Mouse (Mus musculus) mature B cell (primary cell): ENCODE measurements around the gene Ppp1r11.

Experiments used
- in situ Hi-C: fragments of 300-500 bp; cut with MboI; formaldehyde crosslinking; loops from 2 replicates; pipeline ENCODE4 v1.14.3; 2019

Ppp1r11 gene

DNA sequence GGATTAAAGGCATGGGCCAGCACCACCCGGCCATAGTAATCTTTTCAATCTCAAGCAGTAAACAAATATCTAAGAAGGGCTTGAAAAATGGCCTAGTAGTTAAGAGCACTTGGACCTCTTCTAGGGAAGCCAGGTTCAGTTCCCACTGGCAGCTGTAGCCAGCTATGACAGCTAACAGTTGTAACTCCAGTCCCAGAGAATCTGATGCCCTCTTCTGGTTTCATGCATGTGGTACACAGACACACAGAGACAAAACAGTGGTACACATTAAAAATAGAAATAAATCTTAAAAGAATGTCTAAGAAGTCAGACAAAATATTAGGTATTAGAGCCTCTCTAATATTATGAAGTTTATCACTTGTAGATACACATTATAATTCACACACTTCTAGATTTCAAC, 9.6 kb upstream of the Ppp1r11 start:
- in situ Hi-C loops = no loop called here

DNA sequence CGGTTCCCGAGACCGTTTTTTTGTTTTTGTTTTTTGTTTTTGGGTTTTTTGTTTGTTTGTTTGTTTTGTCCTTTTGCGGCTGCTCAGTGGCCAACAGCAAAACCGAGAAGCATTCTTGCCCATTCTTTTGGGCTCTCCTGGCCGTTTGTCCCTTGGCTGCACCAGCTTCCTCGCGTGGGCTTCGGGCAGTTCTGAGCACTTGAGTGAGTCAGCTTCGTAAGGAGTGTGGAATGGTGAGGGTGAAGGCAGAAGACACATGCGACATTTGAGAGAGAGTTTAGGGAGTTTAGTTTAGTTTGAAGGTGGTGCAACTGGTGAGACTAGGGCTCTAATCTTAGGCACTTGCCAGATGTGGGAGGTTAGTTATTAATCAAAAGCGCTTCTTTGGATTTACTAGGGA, 7.3 kb upstream of the Ppp1r11 start:
- in situ Hi-C loops = no loop called here

DNA sequence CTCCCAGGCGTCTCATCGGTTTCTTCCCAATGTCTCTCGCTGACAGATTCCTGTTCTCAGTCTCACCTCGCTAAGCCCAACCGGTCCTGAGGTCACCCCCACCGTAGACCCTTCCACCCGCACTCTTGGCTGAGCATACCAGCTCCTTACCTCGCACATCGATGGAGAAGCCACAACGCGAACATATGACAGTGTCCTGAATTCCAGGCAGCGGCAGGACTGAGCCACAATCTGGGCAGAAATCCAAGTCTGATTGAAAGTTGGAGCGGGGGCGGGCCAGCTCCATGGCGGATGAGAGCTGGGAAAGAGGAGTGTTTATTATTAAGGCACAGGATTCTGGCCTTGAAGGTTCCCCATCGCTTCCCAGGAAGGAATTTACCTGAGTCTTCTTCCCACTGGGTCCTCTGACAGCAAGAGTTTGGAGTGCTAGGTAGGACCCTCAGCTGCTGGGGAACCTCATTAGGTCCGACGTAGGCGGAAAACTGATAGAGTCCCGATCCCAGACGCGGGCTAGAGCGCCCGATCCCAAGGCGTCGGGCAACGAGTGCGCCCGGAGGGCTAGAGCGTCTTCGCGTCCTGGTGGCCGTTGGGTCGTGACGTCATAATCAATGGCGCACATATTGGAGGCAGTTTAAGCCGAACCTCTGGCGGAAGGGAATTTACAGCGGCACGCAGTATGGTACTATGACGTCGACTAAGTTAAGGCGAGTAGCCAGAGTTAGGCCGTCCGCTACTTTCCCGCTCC, 6.6 kb upstream of the Ppp1r11 start, which contains the start of the genes Znrd1 and Znrd1as:
Znrd1 (minus strand) TSS at position 561 of the 745 bp plus-strand sequence.
Znrd1as (plus strand) TSS at position 594 of the 745 bp plus-strand sequence.
- in situ Hi-C loops = no loop called here

DNA sequence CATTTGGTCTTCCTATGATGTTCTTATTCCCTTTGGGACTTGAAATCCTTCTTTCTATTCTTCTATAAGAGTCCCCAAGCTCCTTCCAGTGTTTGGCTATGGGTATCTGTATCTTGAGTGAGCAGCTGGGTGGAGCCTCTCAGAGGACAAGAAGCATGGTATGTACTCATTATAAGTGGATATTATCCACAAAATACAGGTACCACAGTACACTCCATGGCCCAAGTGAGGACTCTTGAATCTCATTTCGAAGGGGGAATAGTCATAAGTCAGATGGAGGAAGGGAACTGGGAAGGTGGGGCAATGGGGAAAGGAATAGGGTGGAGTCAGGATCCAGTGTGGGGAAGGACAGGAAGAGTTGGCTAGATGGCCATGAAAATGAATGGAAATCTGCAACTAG, 1.5 kb upstream of the Ppp1r11 start:
- in situ Hi-C loops = no loop called here

DNA sequence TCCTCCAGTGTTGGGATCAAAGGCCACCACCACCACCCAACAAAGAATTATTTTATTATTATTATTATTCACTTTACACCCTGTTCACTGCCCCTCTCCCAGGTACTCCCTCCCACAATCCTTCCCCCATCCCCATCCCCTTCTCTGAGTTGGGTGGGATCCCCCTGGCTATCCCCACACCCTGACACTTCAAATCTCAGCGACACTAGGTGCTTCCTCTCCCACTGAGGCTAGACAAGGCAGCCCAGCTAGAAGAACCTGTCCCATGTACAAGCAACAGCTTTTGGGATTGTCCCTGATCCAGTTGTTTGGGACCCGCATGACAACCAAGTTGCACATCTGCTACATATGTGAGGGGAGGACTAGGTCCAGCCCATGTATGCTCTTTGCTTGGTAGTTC, 1.1 kb upstream of the Ppp1r11 start:
- in situ Hi-C loops = no loop called here

DNA sequence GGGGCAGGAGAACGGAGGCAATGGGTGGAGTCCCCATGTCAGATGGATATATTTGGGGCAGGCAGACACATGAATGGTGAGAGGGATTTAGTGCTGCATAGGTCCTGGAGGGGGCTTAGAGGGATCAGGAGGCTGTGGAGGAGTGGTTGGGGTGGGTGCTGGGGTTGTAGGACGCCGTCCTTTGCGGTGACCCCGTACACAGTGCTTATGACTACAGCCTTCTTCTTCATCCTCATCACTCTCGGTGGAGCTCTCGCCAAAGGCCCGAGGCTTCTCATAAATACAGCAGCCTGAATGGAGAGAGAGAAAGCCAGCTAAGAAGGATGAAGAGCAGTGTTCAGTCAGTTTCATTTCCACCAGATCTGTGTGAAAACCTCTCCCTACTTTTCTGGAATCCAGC, 2.3 kb downstream of the Ppp1r11 start:
- in situ Hi-C loops = no loop called here

DNA sequence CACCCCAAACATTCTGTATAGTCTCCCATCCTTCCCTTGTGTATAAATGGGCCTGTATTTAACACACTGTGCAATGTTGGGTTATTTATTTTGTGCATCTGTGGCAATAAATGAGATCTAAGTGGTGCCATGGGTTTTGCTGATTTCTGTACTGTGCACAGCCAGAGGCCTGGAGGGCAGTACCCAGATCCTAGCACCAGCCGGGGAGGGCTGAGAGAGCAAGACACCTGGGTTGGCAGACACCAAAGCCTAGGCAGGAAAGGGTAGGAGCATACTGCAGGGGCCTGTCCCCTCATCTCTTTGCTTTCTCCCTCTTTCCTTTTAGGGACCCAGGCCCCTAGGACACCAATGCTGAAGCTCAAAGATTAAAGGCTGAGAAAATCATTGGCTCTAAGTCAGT, 3.3 kb downstream of the Ppp1r11 start:
- in situ Hi-C loops = no loop called here

DNA sequence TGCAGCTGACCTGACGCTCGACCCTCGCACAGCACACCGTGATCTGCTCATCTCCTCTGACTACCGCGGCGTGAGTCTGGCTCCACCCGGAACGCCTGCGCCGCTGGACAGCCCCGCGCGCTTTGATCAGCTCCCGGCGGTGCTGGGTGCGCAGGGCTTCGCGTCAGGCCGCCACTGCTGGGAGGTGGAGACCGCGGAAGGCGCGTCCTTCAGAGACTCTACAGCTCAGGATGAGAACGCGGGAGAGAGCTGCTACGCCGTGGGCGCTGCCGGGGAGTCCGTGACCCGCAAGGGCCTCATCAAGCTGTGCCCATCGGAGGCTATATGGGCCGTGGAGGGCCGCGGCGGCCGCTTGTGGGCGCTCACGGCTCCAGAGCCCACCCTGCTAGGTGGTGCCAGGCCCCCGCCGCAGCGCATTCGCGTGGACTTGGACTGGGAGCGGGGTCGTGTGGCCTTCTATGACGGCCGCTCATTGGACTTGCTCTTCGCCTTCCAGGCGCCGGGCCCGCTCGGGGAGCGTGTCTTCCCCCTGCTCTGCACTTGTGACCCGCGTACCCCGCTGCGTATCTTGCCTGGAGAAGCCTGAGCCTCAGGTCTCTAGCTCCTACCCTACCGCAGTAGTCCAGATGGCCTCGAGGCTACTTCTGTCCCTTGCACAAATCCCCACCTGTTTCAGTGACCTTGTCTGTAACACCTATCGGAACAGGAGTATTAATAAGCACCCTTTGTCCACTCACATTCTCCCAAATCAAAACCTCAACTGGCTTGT, 4.3 kb downstream of the Ppp1r11 start:
- in situ Hi-C loops = no loop called here

DNA sequence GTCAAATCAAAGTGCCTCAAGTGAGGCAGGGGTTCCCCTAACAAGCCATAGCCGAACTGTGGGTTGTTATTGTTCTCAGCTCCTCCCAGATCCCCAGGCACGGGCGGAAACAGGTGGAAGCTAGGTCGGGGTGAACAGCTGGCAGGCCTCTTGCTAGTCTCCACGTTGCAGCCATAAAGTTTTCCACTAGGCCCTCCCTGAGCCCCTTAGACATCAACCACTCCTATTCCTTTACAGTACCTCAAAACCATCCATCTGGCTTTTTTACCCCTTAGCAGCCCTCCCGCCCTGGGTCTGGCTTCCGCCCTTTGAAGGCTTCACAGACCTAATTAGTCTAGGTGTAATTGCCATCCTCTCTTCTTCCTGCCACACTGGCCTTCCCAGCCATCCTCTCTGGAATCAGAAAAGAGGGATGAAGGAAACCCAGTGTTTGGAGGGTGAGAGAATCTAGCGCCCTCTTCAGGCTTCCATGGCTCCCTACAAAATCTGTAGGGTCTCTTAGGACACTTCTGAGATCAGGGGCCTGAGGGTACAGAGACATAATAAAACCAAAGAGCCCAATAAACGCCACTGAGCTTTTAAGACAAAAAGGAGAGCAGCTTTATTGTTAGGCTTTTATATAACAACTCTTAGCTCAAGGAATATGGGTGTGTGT, 7.3 kb downstream of the Ppp1r11 start:
- in situ Hi-C loops = no loop called here

DNA sequence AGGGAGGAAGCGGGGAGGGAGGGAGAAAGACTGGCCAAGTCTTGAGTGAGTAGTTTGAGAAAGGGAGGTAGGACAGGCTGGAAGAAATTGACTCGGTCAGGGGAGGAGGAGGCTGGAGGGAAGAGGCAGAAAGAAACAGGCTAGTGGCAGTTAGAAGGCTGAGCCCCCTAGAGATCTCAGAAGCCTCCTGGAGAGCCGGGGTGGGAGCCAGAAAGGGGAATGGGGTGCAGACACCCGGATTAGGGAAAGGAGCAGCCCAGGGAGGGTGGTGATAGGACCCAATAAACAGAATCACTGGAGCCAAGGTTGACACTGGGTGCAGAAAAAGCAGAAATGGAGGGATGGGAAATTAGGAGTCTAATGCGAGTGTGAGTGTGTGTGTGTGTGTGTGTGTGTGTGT, 7.8 kb downstream of the Ppp1r11 start:
- in situ Hi-C loops = no loop called here

DNA sequence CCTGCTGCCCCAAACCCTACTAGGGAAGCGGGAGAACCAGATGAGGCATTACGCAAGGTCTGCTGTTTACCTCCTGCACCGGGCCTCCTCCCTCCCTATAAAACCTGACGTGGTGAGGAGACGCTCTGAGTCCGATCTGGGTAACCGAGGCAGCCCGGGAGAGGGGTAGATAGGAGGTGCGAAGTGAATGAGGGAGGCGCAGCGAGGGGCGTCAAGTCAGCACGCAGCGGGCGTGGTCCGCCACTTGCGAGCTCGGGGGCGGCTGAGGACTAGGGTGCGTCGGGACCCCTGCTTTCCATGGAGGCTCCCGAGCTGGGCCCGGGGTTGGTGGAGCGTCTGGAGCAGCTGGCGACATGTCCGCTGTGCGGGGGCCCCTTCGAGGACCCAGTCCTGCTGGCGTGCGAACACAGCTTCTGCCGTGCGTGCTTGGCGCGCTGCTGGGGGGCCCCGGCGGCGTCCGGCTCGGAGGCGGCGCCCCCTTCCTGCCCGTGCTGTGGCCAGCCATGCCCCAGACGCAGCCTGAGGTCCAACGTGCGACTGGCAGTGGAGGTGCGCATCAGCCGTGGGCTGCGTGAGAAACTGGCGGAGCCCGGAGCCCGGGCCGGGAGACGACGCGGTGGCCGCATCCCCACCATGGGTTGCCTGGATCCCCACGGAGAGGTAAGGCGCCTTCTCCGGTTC, 8.6 kb downstream of the Ppp1r11 start, which contains the start of gene Rnf39:
Rnf39 (plus strand) TSS at position 128 of the 681 bp plus-strand sequence.
- in situ Hi-C loops = no loop called here

DNA sequence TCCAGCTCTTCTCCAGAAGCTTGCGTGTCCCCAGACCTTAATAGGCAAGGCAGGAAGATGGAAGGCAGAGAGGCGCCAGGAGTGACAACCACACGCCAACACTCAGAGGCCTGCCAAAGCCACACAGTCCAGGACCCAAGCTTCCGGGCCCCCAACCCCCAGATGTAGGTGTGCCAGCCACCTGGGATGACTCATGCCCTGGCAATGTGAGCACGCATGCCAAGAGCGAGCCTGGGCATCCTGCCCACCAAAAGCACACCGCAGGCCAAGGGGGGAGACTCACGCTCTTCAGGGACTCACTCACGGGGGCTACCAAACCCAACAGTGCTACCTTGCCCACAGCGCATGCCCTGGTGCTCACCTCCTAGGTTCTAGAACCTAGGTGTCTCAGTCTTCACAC, 9.2 kb downstream of the Ppp1r11 start:
- in situ Hi-C loops = no loop called here

DNA sequence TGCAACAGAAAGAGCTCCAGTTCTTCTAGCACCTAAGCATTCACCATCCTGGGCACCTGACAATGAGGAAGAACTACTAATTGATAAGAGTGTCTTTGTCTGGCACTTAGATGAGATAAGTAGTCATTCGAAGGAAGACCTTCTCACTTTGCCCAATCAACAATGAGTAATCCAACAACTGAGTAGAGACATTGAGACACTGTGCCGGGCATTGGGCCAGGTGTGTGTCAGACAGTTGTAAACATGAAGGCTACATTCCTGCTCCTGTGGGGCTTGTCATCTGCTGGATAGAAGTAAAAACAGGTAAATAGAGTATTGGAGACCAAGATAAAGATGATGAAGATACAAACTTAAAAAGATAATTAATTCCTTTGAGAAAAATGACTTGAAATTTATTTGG, 13.5 kb downstream of the Ppp1r11 start:
- in situ Hi-C loops = no loop called here

DNA sequence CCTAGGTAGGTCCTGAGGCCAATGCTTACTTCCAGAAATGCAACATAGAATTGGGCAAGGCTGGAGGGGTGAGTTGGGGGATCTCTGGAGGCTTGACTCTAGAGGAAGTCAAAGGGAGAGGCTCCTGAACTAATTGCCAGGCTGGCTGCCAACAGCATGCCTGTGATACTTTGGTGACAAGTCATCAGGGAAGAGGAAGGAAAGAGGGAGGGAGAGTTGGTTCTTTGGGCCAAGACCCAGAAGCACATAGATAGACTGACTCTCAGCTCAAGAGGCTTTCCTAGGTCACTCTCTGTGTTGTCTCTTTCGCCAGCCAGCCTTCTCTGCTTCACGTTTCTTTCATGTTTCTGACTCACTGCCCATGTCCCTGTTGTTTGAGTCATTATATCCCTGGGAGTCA, 19.7 kb downstream of the Ppp1r11 start:
- in situ Hi-C loops = no loop called here

DNA sequence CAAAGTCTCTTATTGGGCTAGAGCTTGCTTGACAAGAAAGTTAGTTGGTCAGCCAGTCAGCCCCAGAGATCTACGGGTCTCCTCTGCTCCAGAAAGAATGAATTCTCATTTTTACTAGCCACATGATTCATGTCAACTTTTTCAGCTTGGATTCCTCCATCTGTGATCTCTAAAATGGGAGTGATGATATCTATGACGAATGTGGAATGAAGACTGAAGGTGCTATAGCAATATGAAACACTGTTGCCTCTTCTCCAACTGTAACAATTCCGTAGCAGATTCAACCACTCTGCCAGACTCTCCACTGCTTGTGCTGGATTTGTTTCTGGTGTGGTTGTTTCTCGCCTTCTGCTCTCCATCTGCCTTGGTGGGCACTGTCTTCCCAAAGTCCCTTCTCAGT, 20.4 kb downstream of the Ppp1r11 start:
- in situ Hi-C loops = no loop called here

DNA sequence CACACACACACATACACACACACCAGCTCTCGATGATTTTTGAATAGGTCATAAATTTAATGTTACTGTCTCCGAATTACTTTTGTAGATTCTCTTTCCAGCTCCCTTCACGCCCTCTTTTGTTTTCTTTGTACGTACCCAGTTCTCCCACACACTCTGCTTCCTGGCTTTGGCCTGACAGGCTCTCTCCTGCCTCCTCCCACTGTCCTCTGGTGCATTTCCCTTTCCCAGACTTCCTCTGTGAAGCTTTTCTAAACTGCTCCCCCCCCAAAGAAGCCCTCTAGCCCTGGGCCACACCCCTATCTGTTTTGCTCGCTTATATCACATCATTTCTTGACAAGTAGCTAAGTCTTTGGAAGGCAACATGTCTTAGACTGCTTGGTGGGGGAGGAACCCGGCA, 21.3 kb downstream of the Ppp1r11 start:
- in situ Hi-C loops = no loop called here

DNA sequence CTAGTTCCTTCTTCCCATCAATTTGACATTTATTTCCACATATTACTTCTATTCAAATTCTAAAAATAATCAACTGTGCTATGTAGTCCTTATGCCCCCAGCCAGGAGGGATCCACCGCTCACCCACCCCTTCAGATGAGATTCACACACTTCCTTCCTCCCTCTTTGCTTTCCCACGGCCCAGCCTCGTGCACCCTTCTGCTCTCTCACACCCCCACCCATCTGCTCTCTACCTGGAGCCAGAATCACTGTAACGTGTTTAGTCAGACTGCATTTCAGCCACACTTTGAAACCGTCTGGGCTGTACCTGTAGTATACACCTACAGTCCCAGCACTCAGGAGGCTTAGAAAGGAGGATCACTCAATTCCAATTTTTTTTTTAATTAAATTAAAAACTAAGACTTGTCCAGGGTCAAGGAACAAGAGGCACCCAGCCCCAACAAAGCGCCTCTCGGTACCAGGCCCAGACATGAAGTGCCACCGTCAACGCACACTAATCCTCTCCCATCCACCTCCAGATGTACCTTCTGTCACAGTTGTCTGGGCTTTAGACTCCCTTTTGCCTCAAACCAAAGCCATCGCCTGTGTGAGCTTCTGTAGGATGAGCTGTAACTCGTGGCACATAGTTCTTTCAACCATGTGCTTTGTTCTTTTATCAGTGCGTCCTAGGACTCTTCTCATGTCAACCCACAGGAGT, 22.2 kb downstream of the Ppp1r11 start:
- in situ Hi-C loops = no loop called here

DNA sequence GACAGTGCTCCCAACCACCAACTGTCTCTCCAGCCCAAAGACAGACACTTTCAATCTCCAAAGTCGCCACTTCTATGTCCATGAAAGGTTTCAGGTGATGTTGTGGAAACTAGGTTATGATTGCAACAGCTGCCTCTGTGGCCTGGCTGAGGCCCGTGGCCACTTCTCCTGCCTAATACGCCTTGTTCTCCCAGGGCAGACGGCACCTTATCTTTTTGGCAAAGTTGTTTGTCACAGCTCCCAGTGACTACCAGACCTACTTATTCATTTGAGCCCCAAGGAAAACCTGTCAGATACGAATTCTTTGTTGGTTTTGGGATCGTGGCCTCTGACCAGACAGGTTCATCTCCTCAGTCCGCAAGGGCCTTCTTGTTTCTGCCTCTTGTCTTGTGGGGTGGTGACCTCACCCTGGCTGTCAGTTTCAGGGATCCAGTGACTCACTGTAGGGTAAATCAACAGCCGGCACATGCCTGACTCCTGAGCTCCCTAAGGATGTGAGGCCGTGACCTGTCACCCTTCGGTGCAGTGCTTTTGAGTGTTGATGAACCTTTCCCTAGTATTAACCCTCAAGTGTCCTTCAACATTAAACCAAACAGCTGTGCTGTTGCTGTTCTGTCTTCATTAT, 23.9 kb downstream of the Ppp1r11 start:
- in situ Hi-C loops = no loop called here

DNA sequence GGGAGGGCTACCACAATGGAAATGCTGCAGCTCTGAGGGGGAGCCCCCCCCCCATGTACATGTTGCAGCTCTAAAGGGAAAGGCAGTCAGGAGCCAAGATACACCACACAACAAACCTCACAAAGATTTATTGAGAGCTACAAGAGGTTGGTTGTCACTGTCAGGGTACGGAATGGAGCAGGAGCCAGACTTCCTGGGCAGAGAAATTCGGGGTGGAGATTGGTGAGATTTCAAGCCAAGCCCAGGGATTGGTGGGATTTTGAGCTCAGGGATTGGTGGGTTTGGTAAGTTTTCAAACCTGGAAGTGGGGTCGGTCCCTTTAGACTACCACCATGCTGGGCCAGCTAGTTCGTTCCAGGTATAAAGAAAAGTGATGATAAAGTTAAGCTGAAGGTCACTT, 28.1 kb downstream of the Ppp1r11 start:
- in situ Hi-C loops = no loop called here

DNA sequence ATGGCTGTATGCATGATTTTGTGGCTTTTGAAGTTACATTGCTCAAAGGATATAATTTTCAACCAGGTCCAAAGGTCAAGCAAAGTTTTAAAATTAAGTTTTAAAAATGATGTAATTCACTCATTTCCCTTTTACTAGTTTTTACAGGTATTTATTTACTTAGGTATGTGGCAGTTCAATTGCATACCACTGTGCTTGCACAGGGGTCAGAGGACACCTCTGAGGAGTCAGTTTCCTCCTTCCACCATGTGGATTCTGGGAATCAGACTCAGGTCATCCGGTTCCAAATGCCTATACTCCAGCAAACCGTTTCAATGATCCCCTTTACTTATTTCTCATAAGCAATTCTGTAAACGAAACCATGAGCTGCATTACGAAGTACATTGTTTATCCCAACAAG, 28.8 kb downstream of the Ppp1r11 start:
- in situ Hi-C loops = no loop called here

DNA sequence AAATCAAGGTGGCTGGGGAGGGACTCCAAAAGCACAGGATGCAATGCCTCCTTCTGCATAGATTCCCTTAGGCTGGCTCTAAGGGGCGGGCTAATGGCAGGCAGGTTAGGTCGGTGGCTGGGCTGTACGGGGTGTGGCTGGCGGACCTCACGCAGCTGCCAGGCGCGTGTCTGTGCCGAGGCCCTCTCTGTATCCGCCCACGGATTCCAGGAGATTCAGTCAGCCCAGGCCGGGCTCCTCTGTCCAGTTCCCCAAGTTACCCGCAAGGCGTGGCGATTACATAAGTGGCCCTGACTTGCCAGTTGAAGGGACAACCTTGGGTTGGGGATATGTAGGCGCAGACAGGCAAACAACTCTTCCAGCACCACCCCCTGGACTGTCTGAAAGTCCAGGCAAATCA, 31.3 kb downstream of the Ppp1r11 start:
- in situ Hi-C loops = no loop called here
